Mouse (Mus musculus) adrenal gland, postnatal 36 days (tissue): ENCODE results near the gene Rnf145. TPM values are rescaled to one million over a fixed set of nuclear protein-coding genes. Genes with fewer than 3 reads are reported as not detected.
A peak's percentile ranks its signal among the peaks of the same experiment; 100 is the strongest.

ENCODE experiments used
- DNase-seq, 2 experiments: peaks; one replicate each; pipeline ENCODE4 v3.0.0; 2021; ENCODE audit warnings: mixed read lengths in 1 of 2
- total RNA-seq, 2 experiments: library from RNA; stranded (reverse); gene quantifications; 2 replicates each; pipeline ENCODE4 v1.2.3; 2021

Rnf145 gene
- total RNA-seq, 2 experiments from 2014 or later = 55.9 to 86.3 TPM

DNA sequence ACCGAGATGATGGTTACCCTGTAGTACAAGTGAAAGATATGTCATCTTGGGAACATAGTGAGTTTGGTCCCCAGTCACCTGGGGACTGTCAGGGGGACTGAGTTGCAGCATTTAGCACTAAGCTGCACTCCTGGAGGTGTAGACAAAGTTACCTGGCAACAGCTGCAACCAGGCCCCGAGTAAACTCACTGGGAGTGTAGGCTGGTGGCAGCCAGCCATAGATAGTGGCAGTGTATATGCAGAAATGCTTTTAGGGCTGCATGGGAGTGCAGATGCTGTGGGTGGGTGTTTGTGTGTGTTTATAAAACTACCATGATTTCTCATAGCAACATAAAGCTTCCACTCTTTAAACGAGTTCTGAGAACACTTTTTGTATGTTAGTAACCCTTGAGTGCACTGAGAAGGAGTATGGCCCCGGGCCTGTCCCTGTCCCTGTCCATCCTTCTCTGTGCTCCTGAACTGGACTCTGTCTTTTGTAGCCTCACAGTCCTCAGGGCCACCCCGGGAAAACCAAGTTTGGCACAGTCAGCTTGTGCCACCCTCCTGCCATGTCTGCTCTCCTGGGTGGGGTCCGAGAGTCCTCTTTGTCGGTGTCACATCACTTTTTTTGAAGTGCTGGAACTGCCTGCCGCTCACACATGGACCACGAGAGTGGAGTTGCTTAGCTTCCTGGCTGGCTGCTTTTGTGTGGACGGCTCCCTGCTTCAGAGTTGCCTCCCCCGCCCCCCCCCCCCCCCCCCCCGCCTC is 43.8 kb downstream of the Rnf145 start:
- no peak for DNase-seq

DNA sequence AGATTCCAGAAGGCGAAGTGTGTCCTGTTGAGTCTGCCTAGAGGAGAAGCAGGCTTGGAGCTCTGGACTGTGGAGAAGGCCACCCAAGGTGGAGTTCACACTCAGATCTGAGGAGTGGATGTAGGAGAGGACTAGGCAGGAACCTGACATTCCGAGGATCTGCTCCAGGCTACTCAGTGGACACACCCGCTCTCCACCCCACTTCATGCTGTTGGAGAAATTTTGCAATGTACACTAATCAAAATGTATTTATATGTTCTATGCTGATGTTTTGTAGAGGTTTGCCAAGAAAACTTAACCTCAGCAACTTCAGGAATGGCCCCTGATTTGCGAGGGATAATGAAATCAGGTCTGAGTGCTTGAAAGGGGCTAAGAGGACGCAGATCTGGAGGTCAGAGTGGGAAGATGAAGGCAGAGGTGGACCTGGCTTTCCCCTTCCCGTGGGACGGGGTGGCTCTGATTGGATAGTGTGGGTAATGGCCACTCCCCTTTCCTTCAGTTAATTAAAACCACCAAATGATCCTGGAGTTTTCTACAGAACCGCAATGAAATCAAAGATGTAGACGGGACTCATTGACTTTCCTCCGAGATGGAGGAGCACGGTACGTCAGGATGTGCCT is 45.6 kb downstream of the Rnf145 start:
- no peak for DNase-seq

DNA sequence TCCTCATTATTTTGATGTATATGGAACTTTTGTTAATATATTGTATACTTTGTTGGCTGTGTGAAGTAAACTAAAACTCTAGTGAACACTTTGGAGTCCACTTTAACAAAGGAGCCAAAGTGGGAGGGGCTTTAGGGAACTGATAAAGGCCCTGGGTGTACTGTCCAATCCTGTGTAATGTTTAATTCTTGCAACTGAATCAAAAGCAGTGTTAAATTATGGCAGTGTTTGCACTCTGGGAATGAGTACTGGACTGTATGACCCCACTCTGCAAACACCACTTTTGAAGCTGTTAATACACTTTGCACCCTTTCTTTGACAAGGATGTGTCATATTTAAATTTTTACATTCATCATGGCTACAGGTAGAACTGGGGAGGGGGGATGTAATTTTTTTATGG is 46.2 kb downstream of the Rnf145 start:
- no peak for DNase-seq

DNA sequence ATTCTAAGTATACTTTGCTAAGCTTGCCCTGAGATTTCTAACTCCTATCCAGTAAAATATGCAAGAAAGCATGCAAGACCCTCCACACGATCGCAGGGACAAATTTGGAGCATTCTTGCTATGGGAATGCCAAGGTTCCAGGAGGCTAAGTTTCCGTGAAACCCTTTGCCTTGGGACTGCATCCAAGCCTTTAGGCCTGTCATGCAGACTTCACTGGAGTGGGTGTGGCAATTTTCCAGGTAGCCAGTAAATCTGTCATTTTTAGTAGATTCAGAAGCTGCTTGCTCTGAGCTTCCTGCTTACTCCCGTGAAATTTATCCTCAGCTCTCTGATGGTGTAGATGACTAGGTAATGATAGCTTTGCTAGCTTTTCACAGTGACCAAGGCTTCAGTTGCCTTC is 51.6 kb downstream of the Rnf145 start:
- peak; percentile 59 to 62 for DNase-seq

DNA sequence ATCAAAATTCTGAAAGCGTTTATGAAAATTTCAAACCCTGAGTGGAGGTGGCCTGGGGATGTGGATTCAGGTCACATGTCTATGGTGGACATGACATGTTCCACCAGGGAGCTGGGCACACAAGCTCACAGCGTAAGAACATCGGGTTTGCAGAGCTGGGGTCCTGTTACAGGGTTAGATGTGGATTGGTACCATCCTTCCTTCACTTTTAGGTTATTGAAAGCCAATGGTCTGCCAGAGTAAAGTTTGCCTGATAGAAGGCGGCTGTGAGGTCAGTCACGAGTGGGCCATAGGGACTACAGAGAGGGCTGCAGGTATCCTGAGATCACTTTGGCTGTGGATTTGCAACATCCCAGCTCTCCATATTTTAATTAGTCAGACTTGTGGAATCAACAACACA is 54.0 kb downstream of the Rnf145 start:
- no peak for DNase-seq

DNA sequence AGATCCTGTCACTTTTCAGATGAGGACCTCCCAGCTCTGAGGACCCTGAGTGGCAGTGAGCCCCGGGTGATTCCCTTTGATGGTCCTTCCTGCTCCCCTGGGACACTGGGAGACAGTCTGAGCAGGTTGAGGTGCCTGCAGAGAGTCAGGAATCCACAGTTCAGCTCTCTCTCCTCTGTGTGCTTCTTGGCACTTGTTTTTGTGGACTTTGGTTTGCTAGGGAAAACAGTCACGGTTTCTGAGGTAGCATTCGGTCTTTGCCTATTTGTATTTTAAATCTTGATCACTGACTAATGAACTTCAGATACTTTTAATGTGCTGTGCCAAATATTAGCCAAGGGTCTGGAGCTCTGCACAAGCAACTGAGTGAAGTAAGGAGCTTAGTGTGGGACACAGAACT is 54.6 kb downstream of the Rnf145 start:
- no peak for DNase-seq

DNA sequence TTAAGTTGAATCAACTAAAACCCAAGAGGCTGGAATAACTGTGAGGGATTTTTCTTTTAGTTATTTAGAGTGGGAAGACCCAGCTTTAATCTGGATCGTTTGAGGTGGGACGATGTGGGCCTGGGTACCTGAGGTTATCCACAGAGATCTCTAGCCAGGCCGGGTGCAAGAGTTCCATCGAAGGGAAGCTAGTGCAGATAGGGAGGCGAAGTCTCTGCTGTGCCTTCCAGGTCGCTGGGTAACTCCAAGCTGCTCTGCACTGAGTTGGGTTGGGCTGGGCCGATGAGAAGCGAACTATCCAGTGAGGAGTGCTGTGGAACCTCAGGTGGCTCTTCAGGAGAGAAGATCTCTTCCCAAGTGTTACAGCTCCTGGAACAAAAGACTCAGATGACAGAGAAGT is 55.6 kb downstream of the Rnf145 start:
- DNase-seq = no peak

DNA sequence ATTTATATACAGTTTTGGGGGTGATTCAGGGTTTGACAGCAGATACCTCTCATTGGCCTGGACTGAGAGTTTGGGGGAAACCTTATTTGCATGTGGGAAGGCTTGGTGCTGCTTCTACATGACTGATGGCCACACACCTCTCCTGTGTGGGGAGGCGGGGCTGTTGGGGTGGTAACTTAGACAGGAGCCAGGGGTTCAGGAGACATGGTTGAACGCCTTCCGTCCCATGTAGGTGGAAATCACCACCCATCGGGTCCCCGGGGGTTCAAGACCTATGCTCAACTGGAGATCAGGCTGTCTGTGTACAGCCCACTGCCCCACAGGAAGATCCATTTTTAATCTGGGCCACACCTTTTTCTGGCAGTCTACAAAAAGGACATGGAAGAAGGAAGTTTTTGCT is 56.1 kb downstream of the Rnf145 start:
- DNase-seq = no peak

DNA sequence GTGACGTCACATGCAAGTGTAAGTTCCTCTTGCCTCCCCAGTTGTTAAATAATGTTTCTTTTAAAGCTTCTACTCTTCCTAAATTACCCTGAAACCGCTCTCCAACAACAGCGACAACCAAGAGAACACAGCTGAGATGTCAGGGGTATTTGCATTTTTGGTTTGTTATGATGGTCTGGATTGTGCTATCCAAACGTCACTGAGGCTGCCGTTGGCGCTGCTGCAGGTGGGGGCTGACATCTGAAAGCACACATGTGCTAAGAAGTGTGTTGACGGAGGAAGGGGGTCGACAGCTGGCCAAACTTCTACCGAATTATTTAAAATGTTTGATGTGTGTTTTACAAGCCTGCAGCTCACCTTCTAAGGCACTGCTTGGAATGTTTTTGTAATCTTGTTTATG is 59.1 kb downstream of the Rnf145 start:
- DNase-seq = no peak

DNA sequence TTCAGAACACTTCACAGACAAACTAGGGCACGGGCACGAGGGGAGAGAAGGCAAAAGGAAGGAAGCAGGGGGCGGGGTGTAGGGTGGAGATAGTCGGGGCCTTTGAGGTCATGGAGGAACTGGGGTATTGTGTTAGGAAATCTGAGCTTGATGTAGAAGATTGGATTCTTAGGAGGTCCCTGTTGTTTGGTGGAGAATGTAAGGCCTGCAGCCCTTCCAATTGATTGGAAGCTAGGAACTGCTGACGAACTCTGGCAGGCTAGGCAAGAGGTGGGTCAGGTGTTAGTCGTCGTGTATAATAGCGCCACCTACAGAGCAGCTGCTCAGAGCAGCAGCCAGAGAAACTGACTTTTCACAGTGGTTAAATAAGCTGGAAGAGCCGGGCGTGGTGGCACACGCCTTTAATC is 62.5 kb downstream of the Rnf145 start:
- DNase-seq = peak; percentile 62 to 72

DNA sequence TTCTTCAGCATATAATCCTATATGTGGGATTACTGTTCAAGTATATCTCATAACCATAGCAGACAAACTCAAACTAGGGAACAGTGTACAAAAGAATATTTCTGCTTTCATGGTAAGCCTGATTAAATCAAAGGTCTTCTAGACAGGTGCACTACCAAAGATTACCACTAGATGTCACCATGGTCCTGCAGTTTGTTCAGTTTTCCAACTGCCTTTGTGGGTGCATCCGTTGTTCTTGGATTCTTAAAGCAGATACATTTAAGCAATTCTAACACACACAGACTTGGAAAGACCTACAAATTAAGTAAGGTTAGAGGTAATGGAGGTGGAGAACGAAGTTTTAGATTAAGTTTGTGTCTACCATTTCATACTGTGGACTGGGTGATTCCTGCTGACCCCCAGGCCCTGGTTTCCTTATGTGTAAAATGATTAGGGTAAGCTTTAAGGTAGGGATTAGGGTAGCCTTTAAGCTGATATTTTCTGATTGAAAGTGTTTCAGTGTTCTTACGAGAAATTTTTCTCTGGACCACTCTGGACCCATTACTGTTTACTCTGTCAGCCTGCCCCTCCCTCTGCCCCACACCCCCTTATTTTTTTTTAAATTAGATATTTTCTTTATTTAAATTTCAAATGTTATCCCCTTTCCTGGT is 67.4 kb downstream of the Rnf145 start:
- peak; percentile 43 to 67 for DNase-seq

DNA sequence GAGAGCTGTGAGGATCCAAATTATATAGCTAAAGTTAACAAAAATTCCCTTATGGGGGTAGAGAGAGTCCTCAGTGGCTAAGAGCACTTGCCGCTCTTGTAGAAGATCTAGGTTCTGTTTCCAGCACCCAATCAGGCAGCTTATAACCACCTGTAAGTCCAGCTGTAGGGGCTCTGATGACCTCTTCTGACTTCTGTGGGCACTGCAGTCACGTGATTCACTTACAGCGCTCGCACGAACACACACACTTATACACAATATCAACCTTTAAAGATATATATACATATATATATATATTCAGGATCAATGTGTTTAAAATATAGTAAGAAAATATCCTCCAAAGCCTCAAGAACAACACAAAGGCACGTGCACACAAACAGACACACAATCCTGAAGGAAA is 74.3 kb downstream of the Rnf145 start:
- DNase-seq = no peak

DNA sequence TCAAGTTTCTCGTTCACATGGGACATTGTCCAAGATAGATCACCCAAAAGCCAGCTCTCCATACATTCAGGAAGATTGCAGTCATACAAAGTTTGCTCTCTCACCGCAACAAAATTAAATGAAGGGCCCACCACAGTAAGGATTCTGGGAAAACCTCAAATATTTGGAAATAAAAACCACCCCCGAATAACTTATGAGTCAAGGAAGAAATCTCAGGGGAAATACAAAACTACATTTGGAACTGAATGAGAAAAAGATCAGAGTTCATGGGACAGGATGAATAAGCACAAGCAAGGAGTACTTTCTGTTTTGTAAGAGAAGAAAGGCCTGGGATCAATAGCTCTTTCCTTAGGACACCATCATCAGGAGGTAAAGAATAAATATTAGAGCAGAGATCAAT is 76.0 kb downstream of the Rnf145 start:
- DNase-seq = no peak

DNA sequence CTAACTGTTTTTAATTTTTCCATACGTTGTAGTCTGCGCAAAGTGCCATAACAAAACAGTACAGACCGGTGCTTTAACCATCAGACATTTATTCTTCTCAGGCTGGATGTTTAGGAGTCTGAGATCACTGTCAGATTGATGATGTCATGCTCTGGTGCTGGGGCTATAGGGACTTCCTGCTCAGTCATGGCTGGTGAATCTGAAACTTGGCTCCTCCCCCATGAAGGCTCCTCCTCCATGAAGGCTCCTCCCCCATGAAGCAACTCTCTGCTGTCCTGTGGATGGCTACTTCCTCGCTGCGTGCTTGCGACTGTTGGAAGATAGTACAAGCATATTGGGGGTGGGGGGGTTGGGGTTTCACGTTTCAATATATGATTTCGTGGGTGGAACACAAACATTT is 88.1 kb downstream of the Rnf145 start:
- no peak for DNase-seq

DNA sequence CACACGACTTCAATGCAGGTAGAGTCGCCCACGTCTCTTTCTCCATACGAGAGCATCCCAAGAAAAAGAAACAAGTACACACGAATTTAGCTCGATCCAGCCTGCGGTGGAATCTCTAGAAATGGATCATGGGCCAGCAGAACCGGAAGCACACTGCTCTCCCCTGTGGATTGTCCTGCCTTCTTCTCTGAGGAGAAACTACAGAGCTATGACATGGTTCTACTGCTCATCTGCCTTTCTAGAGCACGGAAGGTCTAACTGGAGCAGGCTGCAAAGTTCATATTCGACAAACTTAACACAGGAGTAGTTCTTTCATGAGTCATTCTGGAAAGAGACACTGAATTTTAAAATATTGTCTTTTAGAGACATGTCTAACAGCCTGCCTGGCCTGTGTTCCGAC is 89.9 kb downstream of the Rnf145 start:
- no peak for DNase-seq

DNA sequence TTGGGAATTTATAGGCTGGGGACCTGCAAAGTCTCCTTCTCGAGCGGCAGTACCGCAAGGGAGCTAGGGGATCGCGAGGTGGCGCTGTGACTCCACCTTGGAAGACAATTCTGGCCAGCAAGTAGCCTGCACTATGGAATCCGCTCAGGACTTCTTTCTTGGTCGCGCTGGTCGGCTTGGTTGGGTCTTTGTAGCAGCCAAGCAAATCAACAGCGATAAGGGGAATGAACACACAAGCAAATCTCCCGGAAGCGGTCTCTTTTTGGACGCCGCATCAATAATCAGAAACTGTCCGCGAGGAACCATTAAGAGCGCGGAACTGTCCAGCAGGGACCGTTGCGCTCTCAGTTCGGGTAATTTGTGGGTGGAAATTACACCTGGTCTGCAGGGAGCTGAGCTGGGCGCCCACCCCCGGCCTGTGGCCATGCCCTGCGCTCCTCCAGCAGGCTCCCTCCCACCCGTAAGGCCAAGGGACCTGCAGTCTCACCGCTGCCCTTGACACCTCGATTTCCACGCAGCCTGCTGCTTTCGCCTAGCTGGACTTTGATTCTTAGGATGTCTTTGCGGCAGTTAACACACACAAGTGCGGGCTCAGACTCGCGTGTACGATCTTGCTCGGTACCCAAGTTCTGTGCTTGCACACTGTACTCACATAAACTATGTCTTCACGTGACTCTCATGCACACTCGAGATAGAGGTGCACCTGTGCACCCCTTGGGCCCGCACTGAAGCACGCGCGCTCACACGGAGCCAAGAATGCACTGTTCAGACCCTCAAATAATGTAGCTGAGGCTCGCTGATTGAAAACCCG is 92.4 kb downstream of the Rnf145 start:
- peak; percentile 88 to 91 for DNase-seq

DNA sequence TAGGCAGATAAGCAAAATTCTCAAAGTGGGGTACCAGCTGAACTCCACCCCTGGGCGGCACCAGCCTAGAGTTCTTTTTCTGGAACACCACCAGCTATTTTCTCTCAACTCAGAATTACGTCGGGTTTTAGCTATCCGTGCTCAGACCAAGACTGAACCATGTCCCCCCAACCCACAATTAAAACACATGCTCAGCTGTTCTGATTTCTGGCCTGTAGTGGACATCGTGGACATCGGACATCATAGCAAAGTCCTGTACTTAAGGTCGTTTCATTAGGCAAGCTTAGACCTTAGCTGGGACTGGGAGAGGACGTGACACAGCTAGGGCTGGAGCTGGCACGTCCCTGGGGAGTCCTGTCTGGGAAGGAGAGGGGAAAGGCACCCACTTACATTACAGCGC is 93.4 kb downstream of the Rnf145 start:
- no peak for DNase-seq

DNA sequence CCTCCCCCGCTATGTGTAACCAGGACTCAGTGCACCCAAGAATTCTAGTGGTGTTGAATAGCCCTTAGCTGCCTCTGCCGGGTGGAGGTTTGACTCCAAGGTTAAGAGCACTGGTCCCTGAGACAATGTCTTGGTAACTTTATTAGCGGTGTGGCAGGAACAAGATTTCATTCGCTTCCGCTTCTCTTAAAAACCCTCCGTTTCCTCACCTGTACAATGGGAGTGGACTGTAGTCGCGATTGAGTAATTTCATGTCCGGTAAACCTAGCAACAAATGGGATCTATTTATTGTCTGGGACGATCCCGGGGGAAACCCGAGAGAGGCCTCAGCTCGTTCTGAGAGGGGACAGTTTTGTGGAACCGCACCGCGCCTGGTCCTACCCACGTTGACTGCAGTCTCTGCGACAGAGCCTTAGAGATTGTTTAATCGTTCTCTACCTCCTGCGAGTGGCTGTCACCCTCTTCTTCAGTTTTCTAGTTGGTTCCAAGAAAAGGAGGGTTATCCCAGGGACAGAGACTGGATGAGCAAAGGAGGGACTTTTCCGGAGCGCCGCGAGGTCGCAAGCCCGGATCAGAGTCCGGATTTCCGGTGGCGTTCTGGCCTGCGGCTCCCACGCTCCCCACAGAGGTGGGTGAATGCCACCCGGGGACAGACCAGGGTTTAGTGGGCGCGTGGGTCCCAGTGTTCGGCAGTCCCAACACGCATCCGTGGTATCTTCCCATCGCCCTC is 94.1 kb downstream of the Rnf145 start:
- DNase-seq = peak; percentile 44 to 57

DNA sequence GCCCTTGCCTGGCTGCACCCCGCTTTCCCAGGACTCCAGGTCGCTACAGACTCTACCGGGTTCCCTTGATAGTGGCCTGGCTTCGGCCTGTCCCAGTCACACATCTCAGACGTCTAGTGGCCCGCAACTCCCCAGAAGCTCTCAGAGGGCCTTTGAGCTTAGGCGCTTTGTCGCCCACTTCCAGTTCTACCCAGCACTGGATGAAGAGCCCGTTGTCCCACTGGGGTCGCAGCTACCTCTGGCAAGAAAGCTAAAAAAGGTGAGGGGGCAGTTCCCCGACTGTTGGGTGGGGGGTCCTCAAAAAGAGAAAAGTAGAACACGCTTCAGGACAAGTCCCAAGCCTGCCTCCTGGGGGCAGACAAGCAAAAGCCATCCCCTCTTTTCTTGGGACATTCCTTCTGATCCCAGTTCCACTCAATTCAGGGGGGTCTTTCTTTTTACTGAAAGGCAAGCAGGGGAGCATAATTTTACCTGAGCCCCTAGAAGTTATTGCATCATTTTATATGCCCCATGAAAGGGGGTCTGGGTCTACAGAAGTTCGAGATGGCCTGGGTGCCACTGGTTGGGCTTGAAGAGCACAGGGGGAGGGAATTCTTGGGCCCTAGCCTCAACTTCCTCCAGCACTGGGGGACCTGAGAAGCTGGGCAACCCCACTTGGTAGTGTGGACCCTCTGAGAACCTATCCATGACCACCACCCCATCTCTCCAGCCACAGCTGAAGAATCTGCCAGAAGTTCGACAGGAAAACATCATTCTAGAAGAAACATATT is 94.8 kb downstream of the Rnf145 start:
- DNase-seq = no peak
